In genomic region chr11:102582736-102583135, GRCm38 (mm10) we compare ENCODE assay signal across 11 mouse cellular contexts. TPM values are rescaled to one million over a fixed set of nuclear protein-coding genes. Genes with fewer than 3 reads are reported as not detected.
DNase-seq lines count a peak whose midpoint lies in the region; ATAC-seq and TF ChIP-seq lines count a peak whose summit lies in the region.
"Had no signal": no experiment of that assay in that cellular context is flagged by ENCODE, and none has a peak within 500 bp of the region (broad histone marks: within the 10 kb centered on the region; RNA-seq: fewer than 3 reads in every experiment).

No protein-coding gene starts in this region.

- no peaks in the 10 kb centered on the region for H3K36me3 ChIP-seq in hindbrain, embryonic 12.5 days
- no peaks in the 10 kb centered on the region for H3K36me3 ChIP-seq in hindbrain, embryonic 13.5 days
- no peaks in the 10 kb centered on the region for H3K36me3 ChIP-seq in forebrain, embryonic 13.5 days (ENCODE audit: poor library complexity, severe bottlenecking)
- H3K36me3 ChIP-seq: neural tube, embryonic 12.5 days had no signal

- H3K4me2 ChIP-seq in hindbrain, embryonic 12.5 days (replicated peaks), result no peak overlapping the region
- H3K4me2 ChIP-seq in hindbrain, embryonic 13.5 days, result no peak overlapping the region
- no peak overlapping the region for H3K4me2 ChIP-seq in forebrain, embryonic 13.5 days
- H3K4me2 ChIP-seq: neural tube, embryonic 12.5 days had no signal

- H3K4me1 ChIP-seq in hindbrain, embryonic 12.5 days, result peaks cover 38% of the 10 kb centered on the region
- peaks cover 40% of the 10 kb centered on the region for H3K4me1 ChIP-seq in hindbrain, embryonic 13.5 days (replicated peaks)
- peaks cover 41% of the 10 kb centered on the region for H3K4me1 ChIP-seq in forebrain, embryonic 13.5 days

- H3K4me3 ChIP-seq in hindbrain, embryonic 12.5 days, result no peak overlapping the region
- H3K4me3 ChIP-seq in hindbrain, embryonic 13.5 days, result no peak overlapping the region
- no peak overlapping the region for H3K4me3 ChIP-seq in forebrain, embryonic 13.5 days
- H3K4me3 ChIP-seq in layer of hippocampus, adult 2 months, result no peak overlapping the region
- H3K4me3 ChIP-seq: neural tube, embryonic 12.5 days had no signal

- H3K9me3 ChIP-seq in hindbrain, embryonic 12.5 days (replicated peaks), result peaks cover 4% of the 10 kb centered on the region
- no peaks in the 10 kb centered on the region for H3K9me3 ChIP-seq in hindbrain, embryonic 13.5 days
- 0 out of 2 replicates have a peak, but pooled peaks cover 5% of the 10 kb centered on the region for H3K9me3 ChIP-seq in forebrain, embryonic 13.5 days (replicated peaks)
- H3K9me3 ChIP-seq: neural tube, embryonic 12.5 days had no signal

- no peak for ATAC-seq in hindbrain, embryonic 12.5 days (ENCODE audit: low FRiP score)
- ATAC-seq in hindbrain, embryonic 13.5 days (ENCODE audit: low FRiP score), result no peak
- no peak for ATAC-seq in forebrain, embryonic 13.5 days

- peaks cover 10% of the 10 kb centered on the region; the same call in 1 of the 2 replicates for H3K27me3 ChIP-seq in hindbrain, embryonic 12.5 days
- H3K27me3 ChIP-seq in hindbrain, embryonic 13.5 days, result peaks cover 15% of the 10 kb centered on the region
- H3K27me3 ChIP-seq in forebrain, embryonic 13.5 days, result no peaks in the 10 kb centered on the region
- H3K27me3 ChIP-seq: neural tube, embryonic 12.5 days had no signal

- H3K27ac ChIP-seq in hindbrain, embryonic 12.5 days, result peak overlapping the region; percentile 76; the same call in 1 of the 2 replicates
- no peak overlapping the region; the same call in 1 of the 2 replicates for H3K27ac ChIP-seq in hindbrain, embryonic 13.5 days
- peak overlapping the region; percentile 79; the same call in 1 of the 2 replicates for H3K27ac ChIP-seq in forebrain, embryonic 13.5 days
- H3K27ac ChIP-seq in layer of hippocampus, adult 2 months, result no peak overlapping the region
- H3K27ac ChIP-seq: neural tube, embryonic 12.5 days had no signal

- TF ChIP-seq CTCF in layer of hippocampus, adult 2 months (conservative IDR thresholded peaks at IDR 0.05), result no peak

- DNase-seq in ovary, postnatal 36 days (ENCODE audit: low spot score), result peak; percentile 10
- no peak for DNase-seq in ovary, adult 18-20 months (ENCODE audit: low spot score)
- no peak for DNase-seq in cerebellum, adult 9-11 months
- DNase-seq in layer of hippocampus, adult 2 months (ENCODE audit: low spot score in 2 of 2), result no peak
- DNase-seq: adrenal gland, adult 2 months had no signal

- no peak overlapping the region for H3K9ac ChIP-seq in hindbrain, embryonic 12.5 days
- no peak overlapping the region for H3K9ac ChIP-seq in hindbrain, embryonic 13.5 days
- no peak overlapping the region for H3K9ac ChIP-seq in forebrain, embryonic 13.5 days
- H3K9ac ChIP-seq: neural tube, embryonic 12.5 days had no signal

- WGBS in hindbrain, embryonic 12.5 days, result 11% methylated on average over 5 of the region's 5 CpGs
- 18% methylated on average over 5 of the region's 5 CpGs for WGBS in hindbrain, embryonic 13.5 days
- 34% methylated on average over 5 of the region's 5 CpGs for WGBS in forebrain, embryonic 13.5 days

RNA-seq across cellular contexts. Expression of gene Gm11627, which starts 3.5 kb away (rescaled TPM):
- 4.3 and 4.8 TPM in 2 replicates for polyA plus RNA-seq in hindbrain, embryonic 12.5 days (2016; fragmentation: Nextera tagmentation; extraction: Ambion mirVana)
- 2.8 and 5.3 TPM in 2 replicates for polyA plus RNA-seq in hindbrain, embryonic 13.5 days (2015; fragmentation: Nextera tagmentation; extraction: Ambion mirVana)
- polyA plus RNA-seq in forebrain, embryonic 13.5 days (2015; fragmentation: Nextera tagmentation; extraction: Ambion mirVana), result 8.8 and 17.2 TPM in 2 replicates
- total RNA-seq in layer of hippocampus, adult 2 months (2021), result 1 to 10 TPM; 3.9 to 4.2 TPM
- total RNA-seq: megakaryocyte progenitor cell, adult 5-6 weeks had no signal
- polyA plus RNA-seq: adrenal gland, adult 2 months had no signal

RNA-seq across cellular contexts. Expression of gene Fzd2, which starts 21.5 kb away (rescaled TPM):
- polyA plus RNA-seq in hindbrain, embryonic 12.5 days (2016; fragmentation: Nextera tagmentation; extraction: Ambion mirVana), result 39.9 and 40.8 TPM in 2 replicates
- polyA plus RNA-seq in hindbrain, embryonic 13.5 days (2015; fragmentation: Nextera tagmentation; extraction: Ambion mirVana), result 10.5 and 11.8 TPM in 2 replicates
- 22.0 and 24.4 TPM in 2 replicates for polyA plus RNA-seq in forebrain, embryonic 13.5 days (2015; fragmentation: Nextera tagmentation; extraction: Ambion mirVana)
- total RNA-seq in layer of hippocampus, adult 2 months (2021), result 1 to 10 TPM; 7.5 to 9.2 TPM
- total RNA-seq: megakaryocyte progenitor cell, adult 5-6 weeks; MEL had no signal

RNA-seq across cellular contexts. Expression of gene Gpatch8, which starts 26.5 kb away (rescaled TPM):
- 74.6 and 76.7 TPM in 2 replicates for polyA plus RNA-seq in hindbrain, embryonic 12.5 days (2016; fragmentation: Nextera tagmentation; extraction: Ambion mirVana)
- polyA plus RNA-seq in hindbrain, embryonic 13.5 days (2015; fragmentation: Nextera tagmentation; extraction: Ambion mirVana), result 83.4 and 86.1 TPM in 2 replicates
- polyA plus RNA-seq in forebrain, embryonic 13.5 days (2015; fragmentation: Nextera tagmentation; extraction: Ambion mirVana), result 75.1 and 83.8 TPM in 2 replicates
- 10 to 100 TPM; 53.0 to 58.9 TPM for total RNA-seq in layer of hippocampus, adult 2 months (2021)

Comparison
In these comparisons a context has a peak if more than half of its experiments do, and no peak if none do; other contexts are left out.
1. H3K27ac ChIP-seq: peak in hindbrain, embryonic 12.5 days (single experiment) and forebrain, embryonic 13.5 days (single experiment); none in hindbrain, embryonic 13.5 days (single experiment) and layer of hippocampus, adult 2 months (single experiment).